Mouse (Mus musculus): ENCODE results near the gene Gkn1. TPM values are rescaled to one million over a fixed set of nuclear protein-coding genes. Genes with fewer than 3 reads are reported as not detected.
A peak's percentile ranks its signal among the peaks of the same experiment; 100 is the strongest.

The Gkn1 gene
- polyA plus RNA-seq, 1 experiment, result not detected

- Histone ChIP-seq H3K4me3 (no peak overlapping the region), H3K4me2 (ENCODE audit: low read depth) (peak overlapping the region; percentile 90), H3K79me2 (ENCODE audit: control insufficient read depth, insufficient read depth) (no peaks in the 10 kb centered on the region), H3K36me3 (ENCODE audit: control insufficient read depth, insufficient read depth) (no peaks in the 10 kb centered on the region), H3K27me3 (ENCODE audit: control insufficient read depth, insufficient read depth, insufficient read length) (peaks cover 15% of the 10 kb centered on the region), H3ac (ENCODE audit: control insufficient read depth, insufficient read length) (no peak overlapping the region)
- TF ChIP-seq CEBPB (IDR thresholded peaks at IDR 0.05; ENCODE audit: insufficient read depth, poor library complexity, severe bottlenecking), result no peak
- no peak for TF ChIP-seq REST (IDR thresholded peaks at IDR 0.05; ENCODE audit: insufficient read depth, insufficient read length)
- TF ChIP-seq MYOD1 (IDR thresholded peaks at IDR 0.05; ENCODE audit: control insufficient read depth in 1 of 3, insufficient read length in 2 of 3, low read depth in 2 of 3), result no peak
- no peak for TF ChIP-seq TCF3 (IDR thresholded peaks at IDR 0.05; ENCODE audit: insufficient read length, low read depth)
- no peak for TF ChIP-seq SRF (IDR thresholded peaks at IDR 0.05; ENCODE audit: control insufficient read depth, insufficient read length, low read depth)
- TF ChIP-seq TCF12 (IDR thresholded peaks at IDR 0.05; ENCODE audit: insufficient read depth, poor library complexity, severe bottlenecking), result no peak
- TF ChIP-seq POLR2AphosphoS2 (IDR thresholded peaks at IDR 0.05; ENCODE audit: insufficient read length, low read depth), result no peak
- no peak for TF ChIP-seq MYOG (IDR thresholded peaks at IDR 0.05; ENCODE audit: control insufficient read depth in 1 of 3, insufficient read depth in 1 of 3, insufficient read length in 2 of 3, low read depth in 2 of 3)
- TF ChIP-seq USF1 (IDR thresholded peaks at IDR 0.05; ENCODE audit: low read depth), result no peak
- TF ChIP-seq MAX (IDR thresholded peaks at IDR 0.05; ENCODE audit: low read depth), result no peak
- TF ChIP-seq E2F4 (IDR thresholded peaks at IDR 0.05; ENCODE audit: insufficient read depth), result no peak
- no peak for TF ChIP-seq POLR2A (IDR thresholded peaks at IDR 0.05; ENCODE audit: insufficient read length, low read depth)
Observed at GRCm38 (mm10) chr6:87386203-87386602, 35.5 kb upstream of the Gkn1 start.

- TF ChIP-seq TCF3 (IDR thresholded peaks at IDR 0.05; ENCODE audit: insufficient read length, low read depth) (no peak), CEBPB (IDR thresholded peaks at IDR 0.05; ENCODE audit: insufficient read depth, poor library complexity, severe bottlenecking) (no peak), TCF12 (IDR thresholded peaks at IDR 0.05; ENCODE audit: insufficient read depth, poor library complexity, severe bottlenecking) (no peak), MYOD1 (IDR thresholded peaks at IDR 0.05; ENCODE audit: control insufficient read depth in 1 of 3, insufficient read length in 2 of 3, low read depth in 2 of 3) (no peak), SRF (IDR thresholded peaks at IDR 0.05; ENCODE audit: control insufficient read depth, insufficient read length, low read depth) (no peak), MAX (IDR thresholded peaks at IDR 0.05; ENCODE audit: low read depth) (no peak), POLR2AphosphoS2 (IDR thresholded peaks at IDR 0.05; ENCODE audit: insufficient read length, low read depth) (no peak), REST (IDR thresholded peaks at IDR 0.05; ENCODE audit: insufficient read depth, insufficient read length) (no peak), E2F4 (IDR thresholded peaks at IDR 0.05; ENCODE audit: insufficient read depth) (no peak), USF1 (IDR thresholded peaks at IDR 0.05; ENCODE audit: low read depth) (no peak), MYOG (IDR thresholded peaks at IDR 0.05; ENCODE audit: control insufficient read depth in 1 of 3, insufficient read depth in 1 of 3, insufficient read length in 2 of 3, low read depth in 2 of 3) (no peak), POLR2A (IDR thresholded peaks at IDR 0.05; ENCODE audit: insufficient read length, low read depth) (no peak)
- no peak overlapping the region for H3K4me3 ChIP-seq
- H3K4me2 ChIP-seq (ENCODE audit: low read depth), result no peak overlapping the region
- H3K79me2 ChIP-seq (ENCODE audit: control insufficient read depth, insufficient read depth), result no peaks in the 10 kb centered on the region
- peaks cover 27% of the 10 kb centered on the region for H3K27me3 ChIP-seq (ENCODE audit: control insufficient read depth, insufficient read depth, insufficient read length)
- H3ac ChIP-seq (ENCODE audit: control insufficient read depth, insufficient read length), result no peak overlapping the region
- no peaks in the 10 kb centered on the region for H3K36me3 ChIP-seq (ENCODE audit: control insufficient read depth, insufficient read depth)
Observed at GRCm38 (mm10) chr6:87384761-87385160, 34.0 kb upstream of the Gkn1 start.

GRCm38 (mm10) chr6:87383926-87384691 is 33.4 kb upstream of the Gkn1 start:
- Histone ChIP-seq H3K79me2 (ENCODE audit: control insufficient read depth, insufficient read depth) (no peaks in the 10 kb centered on the region), H3ac (ENCODE audit: control insufficient read depth, insufficient read length) (no peak overlapping the region), H3K4me2 (ENCODE audit: low read depth) (no peak overlapping the region), H3K27me3 (ENCODE audit: control insufficient read depth, insufficient read depth, insufficient read length) (peaks cover 32% of the 10 kb centered on the region), H3K36me3 (ENCODE audit: control insufficient read depth, insufficient read depth) (no peaks in the 10 kb centered on the region), H3K4me3 (no peak overlapping the region)
- TF ChIP-seq USF1 (IDR thresholded peaks at IDR 0.05; ENCODE audit: low read depth) (no peak), MYOG (IDR thresholded peaks at IDR 0.05; ENCODE audit: control insufficient read depth in 1 of 3, insufficient read depth in 1 of 3, insufficient read length in 2 of 3, low read depth in 2 of 3) (no peak)

- Histone ChIP-seq H3K79me2 (ENCODE audit: control insufficient read depth, insufficient read depth) (no peaks in the 10 kb centered on the region), H3K27me3 (ENCODE audit: control insufficient read depth, insufficient read depth, insufficient read length) (peaks cover 45% of the 10 kb centered on the region), H3ac (ENCODE audit: control insufficient read depth, insufficient read length) (no peak within 1 kb of the TSS), H3K36me3 (ENCODE audit: control insufficient read depth, insufficient read depth) (no peaks in the 10 kb centered on the region), H3K4me2 (ENCODE audit: low read depth) (no peak within 1 kb of the TSS), H3K4me3 (no peak within 1 kb of the TSS)
- TF ChIP-seq POLR2AphosphoS2 (IDR thresholded peaks at IDR 0.05; ENCODE audit: insufficient read length, low read depth) (no peak), POLR2A (IDR thresholded peaks at IDR 0.05; ENCODE audit: insufficient read length, low read depth) (no peak), TCF12 (IDR thresholded peaks at IDR 0.05; ENCODE audit: insufficient read depth, poor library complexity, severe bottlenecking) (no peak), E2F4 (IDR thresholded peaks at IDR 0.05; ENCODE audit: insufficient read depth) (no peak), MAX (IDR thresholded peaks at IDR 0.05; ENCODE audit: low read depth) (no peak), REST (IDR thresholded peaks at IDR 0.05; ENCODE audit: insufficient read depth, insufficient read length) (no peak), SRF (IDR thresholded peaks at IDR 0.05; ENCODE audit: control insufficient read depth, insufficient read length, low read depth) (no peak)
Observed at GRCm38 (mm10) chr6:87373057-87373456, 22.3 kb upstream of the Gkn1 start, which contains the start of gene Gkn2. TSS of gene Gkn2 (plus strand) at chr6:87373357.

GRCm38 (mm10) chr6:87369223-87369622 is 18.5 kb upstream of the Gkn1 start:
- no peak for TF ChIP-seq TCF3 (IDR thresholded peaks at IDR 0.05; ENCODE audit: insufficient read length, low read depth)
- no peak for TF ChIP-seq MYOG (IDR thresholded peaks at IDR 0.05; ENCODE audit: control insufficient read depth in 1 of 3, insufficient read depth in 1 of 3, insufficient read length in 2 of 3, low read depth in 2 of 3)
- TF ChIP-seq POLR2AphosphoS2 (IDR thresholded peaks at IDR 0.05; ENCODE audit: insufficient read length, low read depth), result no peak
- TF ChIP-seq USF1 (IDR thresholded peaks at IDR 0.05; ENCODE audit: low read depth), result no peak
- TF ChIP-seq POLR2A (IDR thresholded peaks at IDR 0.05; ENCODE audit: insufficient read length, low read depth), result no peak
- TF ChIP-seq E2F4 (IDR thresholded peaks at IDR 0.05; ENCODE audit: insufficient read depth), result no peak
- no peak for TF ChIP-seq CEBPB (IDR thresholded peaks at IDR 0.05; ENCODE audit: insufficient read depth, poor library complexity, severe bottlenecking)
- no peak for TF ChIP-seq MAX (IDR thresholded peaks at IDR 0.05; ENCODE audit: low read depth)
- H3K36me3 ChIP-seq (ENCODE audit: control insufficient read depth, insufficient read depth), result no peaks in the 10 kb centered on the region
- no peaks in the 10 kb centered on the region for H3K79me2 ChIP-seq (ENCODE audit: control insufficient read depth, insufficient read depth)
- no peak overlapping the region for H3K4me3 ChIP-seq
- H3ac ChIP-seq (ENCODE audit: control insufficient read depth, insufficient read length), result no peak overlapping the region
- H3K4me2 ChIP-seq (ENCODE audit: low read depth), result no peak overlapping the region
- H3K27me3 ChIP-seq (ENCODE audit: control insufficient read depth, insufficient read depth, insufficient read length), result peaks cover 45% of the 10 kb centered on the region
